Mouse (Mus musculus) kidney, adult 2 months (tissue): ENCODE results near the gene Traf7.

Experiments
- CTCF ChIP-seq: fragments of 200-500 bp; conservative IDR thresholded peaks from 2 replicates; pipeline ENCODE4 v1.5.1; 2011; ENCODE audit warnings: low read depth, mild to moderate bottlenecking, control low read depth, low read length, moderate library complexity, mixed read lengths; ENCODE audit not compliant: insufficient read depth, insufficient read length
- POLR2A ChIP-seq: fragments of 200-500 bp; IDR thresholded peaks from one replicate; pipeline ENCODE4 v1.6.1; 2011; ENCODE audit warnings: low read depth, low read length, control low read depth

DNA sequence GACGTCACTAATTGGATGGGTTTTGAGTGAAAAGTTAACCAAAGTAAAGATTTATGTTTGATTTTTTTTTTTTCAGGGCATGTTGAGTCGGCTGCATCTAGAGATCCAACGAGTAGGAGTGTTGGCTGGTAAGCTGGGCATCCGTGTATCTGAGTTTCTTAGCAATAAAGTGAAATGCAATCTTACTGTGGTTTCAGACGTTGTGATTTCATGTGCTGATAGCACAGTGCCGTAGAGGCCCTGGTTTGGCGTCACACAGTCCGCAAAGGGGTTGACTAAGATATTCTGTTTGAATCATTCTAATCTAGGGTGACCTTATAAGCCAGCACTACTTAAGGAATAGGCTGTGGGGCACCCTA, 801 bp upstream of the Traf7 start:
- TF ChIP-seq CTCF (no peak), POLR2A (no peak)
